Comparison of ENCODE assay signal across 9 mouse cellular contexts in the genomic region with DNA sequence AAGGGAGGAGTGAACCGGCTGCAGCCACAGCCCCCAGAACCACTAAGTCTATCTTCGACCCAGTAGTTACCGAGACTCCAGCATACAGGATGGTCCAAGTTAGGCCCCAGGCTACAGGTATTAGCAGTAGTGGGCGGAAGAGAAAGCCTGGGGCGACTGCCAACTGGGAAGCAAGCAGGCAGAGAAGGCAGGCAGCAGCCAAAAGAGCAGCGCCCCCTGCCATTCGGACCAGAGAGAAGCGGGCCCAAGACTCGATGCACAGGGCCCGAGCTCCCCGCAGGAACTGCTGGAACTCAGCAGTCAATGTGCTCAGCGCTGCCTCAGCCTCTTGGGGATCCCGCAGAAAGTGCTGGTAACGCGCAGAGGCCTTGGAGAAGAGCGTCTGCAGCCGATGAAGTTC.
"Had no signal": no experiment of that assay in that cellular context is flagged by ENCODE, and none has a peak within 500 bp of the region (broad histone marks: within the 10 kb centered on the region; RNA-seq: fewer than 3 reads in every experiment).

No protein-coding gene starts in this region.

- DNase-seq: kidney, postnatal 14 days; liver, postnatal 0 days; thymus, postnatal 4 days had no signal

- H3K27me3 ChIP-seq: kidney, embryonic 15.5 days; midbrain, embryonic 15.5 days; neural tube, embryonic 12.5 days had no signal

- H3K9me3 ChIP-seq: kidney, embryonic 15.5 days; limb, embryonic 10.5 days; midbrain, embryonic 15.5 days; neural tube, embryonic 12.5 days had no signal

- H3K4me3 ChIP-seq: kidney, embryonic 15.5 days; left cerebral cortex, adult 2 months; limb, embryonic 10.5 days; midbrain, embryonic 15.5 days; neural tube, embryonic 12.5 days had no signal

- H3K27ac ChIP-seq: kidney, embryonic 15.5 days; left cerebral cortex, adult 2 months; limb, embryonic 10.5 days; midbrain, embryonic 15.5 days; neural tube, embryonic 12.5 days had no signal

- H3K9ac ChIP-seq: kidney, embryonic 15.5 days; liver, postnatal 0 days; midbrain, embryonic 15.5 days had no signal

- H3K4me2 ChIP-seq: kidney, embryonic 15.5 days; liver, embryonic 11.5 days; midbrain, embryonic 15.5 days; neural tube, embryonic 12.5 days had no signal

- ATAC-seq: liver, postnatal 0 days; midbrain, embryonic 15.5 days had no signal
